Mouse (Mus musculus) C2C12 (cell line): ENCODE results near the gene E030018B13Rik.

ENCODE experiments used
- CTCF ChIP-seq: IDR thresholded peaks from one replicate; pipeline ENCODE4 v1.5.1; 2011; ENCODE audit not compliant: control insufficient read depth, insufficient read depth, insufficient read length
- MYOD1 ChIP-seq: IDR thresholded peaks from one replicate; pipeline ENCODE4 v1.6.1; 2011; ENCODE audit warnings: low read depth; ENCODE audit not compliant: control insufficient read depth, insufficient read length

DNA sequence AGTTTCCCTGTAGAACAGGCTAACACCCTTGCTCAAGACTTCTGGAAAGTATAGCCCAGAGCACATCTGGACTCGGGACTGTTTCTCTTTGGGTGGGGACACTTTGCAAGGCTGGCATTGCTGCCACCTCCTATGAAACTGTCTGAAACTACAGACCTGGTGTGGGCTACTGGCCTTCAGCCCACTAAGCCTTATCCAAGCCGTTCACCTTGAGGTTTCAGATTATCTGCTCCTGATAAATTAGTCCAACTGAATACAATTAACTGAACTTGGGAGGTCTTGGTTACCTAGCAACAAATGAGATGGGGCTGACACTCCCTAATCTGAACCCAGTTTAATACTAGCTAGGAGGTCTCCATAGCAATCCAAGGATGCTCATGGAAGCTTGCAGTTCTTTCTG is 5.9 kb downstream of the E030018B13Rik start:
- TF ChIP-seq CTCF = no peak
- TF ChIP-seq MYOD1 = no peak
